Mouse (Mus musculus): Measurements from ENCODE around the gene Ssb. TPM values are rescaled to one million over a fixed set of nuclear protein-coding genes. Genes with fewer than 3 reads are reported as not detected.
A peak's percentile ranks its signal among the peaks of the same experiment; 100 is the strongest.

The Ssb gene
- polyA plus RNA-seq, 1 experiment from 2014 or later: 203 TPM

GRCm38 (mm10) chr2:69893891-69894290 lies 32.5 kb downstream of the Ssb start:
- H3K36me3 ChIP-seq (ENCODE audit: control insufficient read depth, insufficient read depth, low read length): no peaks in the 10 kb centered on the region
- ATAC-seq (ENCODE audit: low FRiP score, low TSS enrichment): no peak
- no peak overlapping the region for H3K4me2 ChIP-seq (replicated peaks; ENCODE audit: low read depth)
- H3K27ac ChIP-seq (replicated peaks): no peak overlapping the region
- no peaks in the 10 kb centered on the region for H3K9me3 ChIP-seq (ENCODE audit: control insufficient read depth, low read length)
- H3K4me1 ChIP-seq (replicated peaks; ENCODE audit: control insufficient read depth, insufficient read depth): no peaks in the 10 kb centered on the region
- no peaks in the 10 kb centered on the region for H3K27me3 ChIP-seq (ENCODE audit: control insufficient read depth, insufficient read depth, low read length)
- no peak overlapping the region for H3K4me3 ChIP-seq (ENCODE audit: low read depth, low read length)
- TF ChIP-seq CTCF (IDR thresholded peaks at IDR 0.05; ENCODE audit: low read depth) (no peak), EP300 (optimal IDR thresholded peaks at IDR 0.05) (no peak)
- H3K9ac ChIP-seq (ENCODE audit: low read length): no peak overlapping the region
- DNase-seq (ENCODE audit: low spot score): no peak
- WGBS: 74% methylated on average over 5 of the region's 5 CpGs

- no peak overlapping the region for H3K27ac ChIP-seq (replicated peaks)
- H3K4me2 ChIP-seq (replicated peaks; ENCODE audit: low read depth): no peak overlapping the region
- DNase-seq (ENCODE audit: low spot score) (no peak), ATAC-seq (ENCODE audit: low FRiP score, low TSS enrichment) (no peak)
- H3K36me3 ChIP-seq (ENCODE audit: control insufficient read depth, insufficient read depth, low read length): no peaks in the 10 kb centered on the region
- no peaks in the 10 kb centered on the region for H3K27me3 ChIP-seq (ENCODE audit: control insufficient read depth, insufficient read depth, low read length)
- H3K9me3 ChIP-seq (ENCODE audit: control insufficient read depth, low read length): no peaks in the 10 kb centered on the region
- peak; percentile 57 for TF ChIP-seq CTCF (IDR thresholded peaks at IDR 0.05; ENCODE audit: low read depth)
- TF ChIP-seq EP300 (optimal IDR thresholded peaks at IDR 0.05): no peak
- no peak overlapping the region for H3K9ac ChIP-seq (ENCODE audit: low read length)
- H3K4me3 ChIP-seq (ENCODE audit: low read depth, low read length): no peak overlapping the region
- 62% methylated on average over 14 of the region's 14 CpGs for WGBS
- no peaks in the 10 kb centered on the region for H3K4me1 ChIP-seq (replicated peaks; ENCODE audit: control insufficient read depth, insufficient read depth)
Measured at GRCm38 (mm10) chr2:69895502-69896223, 34.3 kb downstream of the Ssb start.

- no peaks in the 10 kb centered on the region for H3K9me3 ChIP-seq (ENCODE audit: control insufficient read depth, low read length)
- no peaks in the 10 kb centered on the region for H3K27me3 ChIP-seq (ENCODE audit: control insufficient read depth, insufficient read depth, low read length)
- TF ChIP-seq EP300 (optimal IDR thresholded peaks at IDR 0.05) (no peak), CTCF (IDR thresholded peaks at IDR 0.05; ENCODE audit: low read depth) (no peak)
- WGBS: 92% methylated on average over 4 of the region's 4 CpGs
- no peak overlapping the region for H3K4me3 ChIP-seq (ENCODE audit: low read depth, low read length)
- no peaks in the 10 kb centered on the region for H3K36me3 ChIP-seq (ENCODE audit: control insufficient read depth, insufficient read depth, low read length)
- no peak overlapping the region for H3K4me2 ChIP-seq (replicated peaks; ENCODE audit: low read depth)
- H3K4me1 ChIP-seq (replicated peaks; ENCODE audit: control insufficient read depth, insufficient read depth): no peaks in the 10 kb centered on the region
- DNase-seq (ENCODE audit: low spot score) (no peak), ATAC-seq (ENCODE audit: low FRiP score, low TSS enrichment) (no peak)
- no peak overlapping the region for H3K27ac ChIP-seq (replicated peaks)
- no peak overlapping the region for H3K9ac ChIP-seq (ENCODE audit: low read length)
Measured at GRCm38 (mm10) chr2:69896224-69896581, 34.8 kb downstream of the Ssb start.

GRCm38 (mm10) chr2:69897039-69897617 lies 35.8 kb downstream of the Ssb start, which contains the start of gene Ubr3:
Gene Ubr3, plus strand, starts transcription at chr2:69897246.
- Histone ChIP-seq H3K27me3 (ENCODE audit: control insufficient read depth, insufficient read depth, low read length) (no peaks in the 10 kb centered on the region), H3K4me3 (ENCODE audit: low read depth, low read length) (peak within 1 kb of the TSS; percentile 100), H3K27ac (replicated peaks) (peak within 1 kb of the TSS; percentile 97), H3K4me1 (replicated peaks; ENCODE audit: control insufficient read depth, insufficient read depth) (no peaks in the 10 kb centered on the region), H3K9ac (ENCODE audit: low read length) (peak within 1 kb of the TSS; percentile 100), H3K9me3 (ENCODE audit: control insufficient read depth, low read length) (no peaks in the 10 kb centered on the region), H3K4me2 (replicated peaks; ENCODE audit: low read depth) (peak within 1 kb of the TSS; percentile 88), H3K36me3 (ENCODE audit: control insufficient read depth, insufficient read depth, low read length) (no peaks in the 10 kb centered on the region)
- peak; percentile 98 for DNase-seq (ENCODE audit: low spot score)
- under 1% methylated on average over 48 of the region's 65 CpGs for WGBS
- TF ChIP-seq CTCF (IDR thresholded peaks at IDR 0.05; ENCODE audit: low read depth) (no peak), EP300 (optimal IDR thresholded peaks at IDR 0.05) (peak; percentile 99)
- peak; percentile 99 for ATAC-seq (ENCODE audit: low FRiP score, low TSS enrichment)

- H3K27ac ChIP-seq (replicated peaks): peak overlapping the region; percentile 97
- under 1% methylated on average over 53 of the region's 55 CpGs for WGBS
- ATAC-seq (ENCODE audit: low FRiP score, low TSS enrichment) (peak; percentile 68), DNase-seq (ENCODE audit: low spot score) (peak; percentile 69)
- no peaks in the 10 kb centered on the region for H3K36me3 ChIP-seq (ENCODE audit: control insufficient read depth, insufficient read depth, low read length)
- TF ChIP-seq CTCF (IDR thresholded peaks at IDR 0.05; ENCODE audit: low read depth) (0 out of 2 replicates have a peak, but pooled peaks have one; percentile 2), EP300 (optimal IDR thresholded peaks at IDR 0.05) (no peak)
- H3K4me3 ChIP-seq (ENCODE audit: low read depth, low read length): peak overlapping the region; percentile 100
- H3K4me2 ChIP-seq (replicated peaks; ENCODE audit: low read depth): peak overlapping the region; percentile 88
- peak overlapping the region; percentile 100 for H3K9ac ChIP-seq (ENCODE audit: low read length)
- H3K4me1 ChIP-seq (replicated peaks; ENCODE audit: control insufficient read depth, insufficient read depth): no peaks in the 10 kb centered on the region
- H3K27me3 ChIP-seq (ENCODE audit: control insufficient read depth, insufficient read depth, low read length): no peaks in the 10 kb centered on the region
- no peaks in the 10 kb centered on the region for H3K9me3 ChIP-seq (ENCODE audit: control insufficient read depth, low read length)
Measured at GRCm38 (mm10) chr2:69897618-69898575, 36.5 kb downstream of the Ssb start.
